Mouse (Mus musculus): ENCODE data around the gene Sash1. TPM values are rescaled to one million over a fixed set of nuclear protein-coding genes. Genes with fewer than 3 reads are reported as not detected.

Gene Sash1
- polyA plus RNA-seq, 1 experiment, result 1.9 TPM

DNA sequence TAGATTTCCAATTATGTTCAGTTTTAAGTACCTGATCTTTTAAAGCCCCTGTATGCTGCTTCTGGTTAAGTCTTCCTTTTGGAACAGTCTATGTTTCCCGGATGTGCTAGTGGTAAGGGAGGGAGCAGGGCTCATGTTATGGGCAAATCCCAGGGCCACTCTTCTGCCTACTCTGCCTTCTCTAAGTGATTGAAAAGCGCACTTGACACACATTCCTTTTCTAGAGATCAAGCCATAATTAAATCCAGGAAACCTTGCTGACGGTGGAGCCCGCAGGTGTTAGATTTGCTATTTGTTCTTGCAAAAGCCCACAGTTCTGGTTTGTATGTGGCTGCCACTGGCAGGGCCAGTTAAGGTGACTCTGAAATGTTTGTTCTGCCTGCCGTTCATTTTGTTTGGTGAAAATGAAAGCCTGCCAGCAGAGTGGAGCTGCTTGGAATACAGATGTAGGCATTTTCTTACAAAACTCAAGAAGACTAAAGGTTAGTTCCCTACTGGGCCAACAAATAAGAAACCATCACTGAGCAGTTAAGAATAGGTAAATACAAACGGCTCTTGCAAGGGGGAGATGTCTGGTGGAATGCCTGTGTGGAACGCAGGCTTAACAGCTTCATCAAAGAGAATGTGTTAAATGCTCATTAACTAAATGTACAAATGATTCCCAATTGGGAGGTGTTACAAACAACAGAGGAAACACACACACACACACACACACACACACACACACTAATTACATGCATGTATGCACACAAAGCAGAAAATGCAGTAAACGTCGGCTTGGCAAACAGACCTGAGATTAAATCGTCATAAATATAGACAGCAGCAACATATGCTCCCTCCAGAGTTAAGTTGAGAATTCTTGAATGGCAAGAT lies 43.1 kb upstream of the Sash1 start:
- H3K79me3 ChIP-seq (ENCODE audit: low read depth), result no peaks in the 10 kb centered on the region
- no peaks in the 10 kb centered on the region for H3K27me3 ChIP-seq (ENCODE audit: control insufficient read depth, insufficient read depth, insufficient read length)
- H3K4me3 ChIP-seq (ENCODE audit: insufficient read depth, poor library complexity, severe bottlenecking), result no peak overlapping the region
- H3K79me2 ChIP-seq (ENCODE audit: control insufficient read depth, insufficient read depth), result no peaks in the 10 kb centered on the region
- no peak for TF ChIP-seq MYOD1 (IDR thresholded peaks at IDR 0.05; ENCODE audit: control insufficient read depth, insufficient read length, low read depth)
- TF ChIP-seq MAX (IDR thresholded peaks at IDR 0.05), result no peak
- no peak for TF ChIP-seq MYOG (IDR thresholded peaks at IDR 0.05; ENCODE audit: control insufficient read depth, extremely low read depth, insufficient read length)
- no peak for TF ChIP-seq FOSL1 (IDR thresholded peaks at IDR 0.05; ENCODE audit: insufficient read depth, low read length, poor library complexity, severe bottlenecking)
- TF ChIP-seq CEBPB (IDR thresholded peaks at IDR 0.05; ENCODE audit: low read depth), result no peak
- TF ChIP-seq USF1 (IDR thresholded peaks at IDR 0.05; ENCODE audit: low read depth), result no peak
- no peak for TF ChIP-seq CTCF (IDR thresholded peaks at IDR 0.05; ENCODE audit: control insufficient read depth, insufficient read depth, insufficient read length)
- no peak overlapping the region for H3ac ChIP-seq (ENCODE audit: control insufficient read depth, insufficient read length, low read depth)
- no peaks in the 10 kb centered on the region for H3K36me3 ChIP-seq (ENCODE audit: control insufficient read depth, insufficient read depth)

GRCm38 (mm10) chr10:8928261-8928660 lies 42.4 kb upstream of the Sash1 start:
- H3K36me3 ChIP-seq (ENCODE audit: control insufficient read depth, insufficient read depth), result no peaks in the 10 kb centered on the region
- no peak for TF ChIP-seq MYOD1 (IDR thresholded peaks at IDR 0.05; ENCODE audit: control insufficient read depth, insufficient read length, low read depth)
- TF ChIP-seq USF1 (IDR thresholded peaks at IDR 0.05; ENCODE audit: low read depth), result no peak
- no peak for TF ChIP-seq CEBPB (IDR thresholded peaks at IDR 0.05; ENCODE audit: low read depth)
- TF ChIP-seq CTCF (IDR thresholded peaks at IDR 0.05; ENCODE audit: control insufficient read depth, insufficient read depth, insufficient read length), result no peak
- no peak overlapping the region for H3ac ChIP-seq (ENCODE audit: control insufficient read depth, insufficient read length, low read depth)
- H3K4me3 ChIP-seq (ENCODE audit: insufficient read depth, poor library complexity, severe bottlenecking), result no peak overlapping the region
- H3K27me3 ChIP-seq (ENCODE audit: control insufficient read depth, insufficient read depth, insufficient read length), result no peaks in the 10 kb centered on the region
- no peaks in the 10 kb centered on the region for H3K79me2 ChIP-seq (ENCODE audit: control insufficient read depth, insufficient read depth)
- no peaks in the 10 kb centered on the region for H3K79me3 ChIP-seq (ENCODE audit: low read depth)

GRCm38 (mm10) chr10:8926906-8927305 lies 41.0 kb upstream of the Sash1 start:
- TF ChIP-seq CTCF (IDR thresholded peaks at IDR 0.05; ENCODE audit: control insufficient read depth, insufficient read depth, insufficient read length) (no peak), CEBPB (IDR thresholded peaks at IDR 0.05; ENCODE audit: low read depth) (no peak), MYOD1 (IDR thresholded peaks at IDR 0.05; ENCODE audit: control insufficient read depth, insufficient read length, low read depth) (no peak), MAX (IDR thresholded peaks at IDR 0.05) (no peak), MYOG (IDR thresholded peaks at IDR 0.05; ENCODE audit: control insufficient read depth, extremely low read depth, insufficient read length) (no peak)
- no peaks in the 10 kb centered on the region for H3K36me3 ChIP-seq (ENCODE audit: control insufficient read depth, insufficient read depth)
- no peaks in the 10 kb centered on the region for H3K79me2 ChIP-seq (ENCODE audit: control insufficient read depth, insufficient read depth)

GRCm38 (mm10) chr10:8926295-8926694 lies 40.4 kb upstream of the Sash1 start:
- H3K79me2 ChIP-seq (ENCODE audit: control insufficient read depth, insufficient read depth), result no peaks in the 10 kb centered on the region

More at GRCm38 (mm10) chr10:8926906-8927305, 41.0 kb upstream of the Sash1 start:
- Histone ChIP-seq H3K79me3 (ENCODE audit: low read depth) (no peaks in the 10 kb centered on the region), H3K27me3 (ENCODE audit: control insufficient read depth, insufficient read depth, insufficient read length) (no peaks in the 10 kb centered on the region), H3K4me3 (ENCODE audit: insufficient read depth, poor library complexity, severe bottlenecking) (no peak overlapping the region), H3ac (ENCODE audit: control insufficient read depth, insufficient read length, low read depth) (no peak overlapping the region)

DNA sequence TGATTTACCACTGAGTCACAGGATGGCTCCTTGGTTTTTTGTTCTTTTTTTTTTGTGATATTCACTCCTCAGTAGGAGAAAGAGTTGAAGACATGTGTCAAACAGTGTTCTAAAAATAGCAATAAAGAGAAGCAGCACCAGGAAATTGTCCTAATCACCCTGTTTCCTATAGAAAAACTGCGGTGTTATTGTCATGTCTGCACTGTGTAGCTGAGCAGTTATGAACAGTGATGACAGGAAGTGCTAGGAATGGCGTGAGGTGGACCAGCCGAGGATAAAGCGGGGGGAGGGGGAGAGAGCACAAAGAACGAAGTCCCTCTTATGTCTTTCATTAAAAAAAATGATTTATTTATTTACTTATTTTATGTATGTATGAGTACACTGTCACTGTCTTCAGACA lies 39.4 kb upstream of the Sash1 start:
- H3K79me2 ChIP-seq (ENCODE audit: control insufficient read depth, insufficient read depth), result no peaks in the 10 kb centered on the region
- TF ChIP-seq MAX (IDR thresholded peaks at IDR 0.05) (no peak), FOSL1 (IDR thresholded peaks at IDR 0.05; ENCODE audit: insufficient read depth, low read length, poor library complexity, severe bottlenecking) (no peak), MYOD1 (IDR thresholded peaks at IDR 0.05; ENCODE audit: control insufficient read depth, insufficient read length, low read depth) (no peak), USF1 (IDR thresholded peaks at IDR 0.05; ENCODE audit: low read depth) (no peak), CTCF (IDR thresholded peaks at IDR 0.05; ENCODE audit: control insufficient read depth, insufficient read depth, insufficient read length) (no peak), CEBPB (IDR thresholded peaks at IDR 0.05; ENCODE audit: low read depth) (no peak), MYOG (IDR thresholded peaks at IDR 0.05; ENCODE audit: control insufficient read depth, extremely low read depth, insufficient read length) (no peak)
- H3K4me3 ChIP-seq (ENCODE audit: insufficient read depth, poor library complexity, severe bottlenecking), result no peak overlapping the region
- H3K79me3 ChIP-seq (ENCODE audit: low read depth), result no peaks in the 10 kb centered on the region
- H3K27me3 ChIP-seq (ENCODE audit: control insufficient read depth, insufficient read depth, insufficient read length), result no peaks in the 10 kb centered on the region
- no peaks in the 10 kb centered on the region for H3K36me3 ChIP-seq (ENCODE audit: control insufficient read depth, insufficient read depth)
- H3ac ChIP-seq (ENCODE audit: control insufficient read depth, insufficient read length, low read depth), result no peak overlapping the region

More at GRCm38 (mm10) chr10:8926295-8926694, 40.4 kb upstream of the Sash1 start:
- Histone ChIP-seq H3K27me3 (ENCODE audit: control insufficient read depth, insufficient read depth, insufficient read length) (no peaks in the 10 kb centered on the region), H3K4me3 (ENCODE audit: insufficient read depth, poor library complexity, severe bottlenecking) (no peak overlapping the region), H3K79me3 (ENCODE audit: low read depth) (no peaks in the 10 kb centered on the region), H3ac (ENCODE audit: control insufficient read depth, insufficient read length, low read depth) (no peak overlapping the region), H3K36me3 (ENCODE audit: control insufficient read depth, insufficient read depth) (no peaks in the 10 kb centered on the region)
- no peak for TF ChIP-seq CTCF (IDR thresholded peaks at IDR 0.05; ENCODE audit: control insufficient read depth, insufficient read depth, insufficient read length)
- no peak for TF ChIP-seq FOSL1 (IDR thresholded peaks at IDR 0.05; ENCODE audit: insufficient read depth, low read length, poor library complexity, severe bottlenecking)
- no peak for TF ChIP-seq CEBPB (IDR thresholded peaks at IDR 0.05; ENCODE audit: low read depth)
- no peak for TF ChIP-seq MAX (IDR thresholded peaks at IDR 0.05)
- TF ChIP-seq MYOD1 (IDR thresholded peaks at IDR 0.05; ENCODE audit: control insufficient read depth, insufficient read length, low read depth), result no peak
- TF ChIP-seq MYOG (IDR thresholded peaks at IDR 0.05; ENCODE audit: control insufficient read depth, extremely low read depth, insufficient read length), result no peak
- TF ChIP-seq USF1 (IDR thresholded peaks at IDR 0.05; ENCODE audit: low read depth), result no peak

Measured in C2C12 (cell line).